In genomic region chr5:29378298-29379036, GRCm38 (mm10) we compare ENCODE assay signal across 9 mouse cellular contexts. TPM values are rescaled to one million over a fixed set of nuclear protein-coding genes. Genes with fewer than 3 reads are reported as not detected.
DNase-seq lines count a peak whose midpoint lies in the region; ATAC-seq and TF ChIP-seq lines count a peak whose summit lies in the region.
"Had no signal": no experiment of that assay in that cellular context is flagged by ENCODE, and none has a peak within 500 bp of the region (broad histone marks: within the 10 kb centered on the region; RNA-seq: fewer than 3 reads in every experiment).

TSS of gene Lmbr1 (minus strand) at chr5:29378390.

- WGBS in heart, embryonic 11.5 days (ENCODE audit: insufficient replicate concordance), result 1% methylated on average over 40 of the region's 40 CpGs
- under 1% methylated on average over 40 of the region's 40 CpGs for WGBS in kidney, embryonic 15.5 days
- 2% methylated on average over 40 of the region's 40 CpGs for WGBS in limb, embryonic 15.5 days
- 1% methylated on average over 39 of the region's 40 CpGs for WGBS in midbrain, postnatal 0 days

- peak; percentile 94 to 95 for DNase-seq in B cell, adult 2 months
- peak; percentile 79 for DNase-seq in brain, embryonic 18.5 days (ENCODE audit: low read depth, low spot score)
- DNase-seq in midbrain, postnatal 0 days (ENCODE audit: low spot score), result peak; percentile 96
- DNase-seq in spleen, postnatal 10 days (ENCODE audit: low spot score in 2 of 2), result peak; percentile 94 to 95

- TF ChIP-seq CTCF in midbrain, postnatal 0 days (IDR thresholded peaks at IDR 0.05), result no peak

- H3K4me1 ChIP-seq in erythroblast, embryonic 14.5 days (ENCODE audit: control insufficient read depth), result peaks cover 39% of the 10 kb centered on the region
- peaks cover 3% of the 10 kb centered on the region; the same call in 1 of the 2 replicates for H3K4me1 ChIP-seq in heart, embryonic 11.5 days (ENCODE audit: control insufficient read depth, insufficient read depth, low read length)
- peaks cover 17% of the 10 kb centered on the region for H3K4me1 ChIP-seq in kidney, embryonic 15.5 days
- H3K4me1 ChIP-seq in limb, embryonic 15.5 days, result peaks cover 16% of the 10 kb centered on the region
- no peaks in the 10 kb centered on the region for H3K4me1 ChIP-seq in midbrain, postnatal 0 days (ENCODE audit: insufficient read depth, low read length)

- no peaks in the 10 kb centered on the region for H3K36me3 ChIP-seq in erythroblast, embryonic 14.5 days (ENCODE audit: control insufficient read depth)
- H3K36me3 ChIP-seq in heart, embryonic 11.5 days (ENCODE audit: control insufficient read depth, insufficient read depth, low read length), result no peaks in the 10 kb centered on the region
- H3K36me3 ChIP-seq in kidney, embryonic 15.5 days, result no peaks in the 10 kb centered on the region
- no peaks in the 10 kb centered on the region for H3K36me3 ChIP-seq in limb, embryonic 15.5 days
- H3K36me3 ChIP-seq in midbrain, postnatal 0 days (ENCODE audit: insufficient read depth, low read length), result no peaks in the 10 kb centered on the region

- ATAC-seq in heart, embryonic 11.5 days (replicated peaks; ENCODE audit: insufficient number of reproducible peaks, low FRiP score, low TSS enrichment), result peak; percentile 95
- ATAC-seq in kidney, embryonic 15.5 days (replicated peaks; ENCODE audit: low FRiP score), result peak; percentile 99
- peak; percentile 94 for ATAC-seq in limb, embryonic 15.5 days (ENCODE audit: insufficient number of reproducible peaks, low FRiP score, low TSS enrichment, low read depth)
- ATAC-seq in midbrain, postnatal 0 days (ENCODE audit: low FRiP score), result peak; percentile 98

- H3K4me2 ChIP-seq in heart, embryonic 11.5 days, result peak within 1 kb of the TSS; percentile 97
- H3K4me2 ChIP-seq in kidney, embryonic 15.5 days, result peak within 1 kb of the TSS; percentile 92
- peak within 1 kb of the TSS; percentile 93 for H3K4me2 ChIP-seq in limb, embryonic 15.5 days
- H3K4me2 ChIP-seq in midbrain, postnatal 0 days (ENCODE audit: low read depth, low read length, poor library complexity, severe bottlenecking), result peak within 1 kb of the TSS; percentile 84

- H3K9me3 ChIP-seq in erythroblast, embryonic 14.5 days (ENCODE audit: control insufficient read depth, low read length), result no peaks in the 10 kb centered on the region
- H3K9me3 ChIP-seq in heart, embryonic 11.5 days (replicated peaks; ENCODE audit: control insufficient read depth, low read length), result no peaks in the 10 kb centered on the region
- no peaks in the 10 kb centered on the region for H3K9me3 ChIP-seq in kidney, embryonic 15.5 days (replicated peaks)
- H3K9me3 ChIP-seq in limb, embryonic 15.5 days, result 0 out of 2 replicates have a peak, but pooled peaks cover 3% of the 10 kb centered on the region
- no peaks in the 10 kb centered on the region for H3K9me3 ChIP-seq in midbrain, postnatal 0 days (ENCODE audit: low read length)

- peaks cover 6% of the 10 kb centered on the region for H3K27me3 ChIP-seq in erythroblast, embryonic 14.5 days (ENCODE audit: control insufficient read depth)
- H3K27me3 ChIP-seq in heart, embryonic 11.5 days (ENCODE audit: control insufficient read depth, insufficient read depth, low read length), result peaks cover 5% of the 10 kb centered on the region
- no peaks in the 10 kb centered on the region; the same call in 1 of the 2 replicates for H3K27me3 ChIP-seq in kidney, embryonic 15.5 days
- H3K27me3 ChIP-seq in limb, embryonic 15.5 days, result no peaks in the 10 kb centered on the region
- H3K27me3 ChIP-seq in midbrain, postnatal 0 days (ENCODE audit: insufficient read depth, low read length), result no peaks in the 10 kb centered on the region
- H3K27me3 ChIP-seq: CH12.LX had no signal

- peak within 1 kb of the TSS; percentile 76 for H3K9ac ChIP-seq in heart, embryonic 11.5 days (ENCODE audit: low read depth, low read length)
- peak within 1 kb of the TSS; percentile 76 for H3K9ac ChIP-seq in kidney, embryonic 15.5 days
- peak within 1 kb of the TSS; percentile 68 for H3K9ac ChIP-seq in limb, embryonic 15.5 days
- peak within 1 kb of the TSS; percentile 96 for H3K9ac ChIP-seq in midbrain, postnatal 0 days (replicated peaks; ENCODE audit: low read length, poor library complexity, severe bottlenecking)

- peak within 1 kb of the TSS; percentile 78 for H3K4me3 ChIP-seq in erythroblast, embryonic 14.5 days (replicated peaks)
- H3K4me3 ChIP-seq in heart, embryonic 11.5 days (ENCODE audit: low read depth, low read length), result peak within 1 kb of the TSS; percentile 70
- peak within 1 kb of the TSS; percentile 77 for H3K4me3 ChIP-seq in kidney, embryonic 15.5 days (replicated peaks)
- H3K4me3 ChIP-seq in limb, embryonic 15.5 days, result peak within 1 kb of the TSS; percentile 72
- peak within 1 kb of the TSS; percentile 90 for H3K4me3 ChIP-seq in midbrain, postnatal 0 days (ENCODE audit: low read depth, low read length)

- peak within 1 kb of the TSS; percentile 68 for H3K27ac ChIP-seq in heart, embryonic 11.5 days (ENCODE audit: low read depth, low read length)
- peak within 1 kb of the TSS; percentile 88 for H3K27ac ChIP-seq in kidney, embryonic 15.5 days
- peak within 1 kb of the TSS; percentile 67 for H3K27ac ChIP-seq in limb, embryonic 15.5 days
- peak within 1 kb of the TSS; percentile 80 for H3K27ac ChIP-seq in midbrain, postnatal 0 days (ENCODE audit: low read depth, low read length)

RNA-seq across cellular contexts. Expression of gene Lmbr1, which starts in this region (rescaled TPM):
- 0.04 and 0.17 TPM in 2 replicates for polyA plus RNA-seq in erythroblast, embryonic 14.5 days (2012)
- polyA plus RNA-seq in heart, embryonic 11.5 days (2014; fragmentation: Nextera tagmentation; extraction: Ambion mirVana), result 11.2 and 12.9 TPM in 2 replicates
- 11.5 and 12.2 TPM in 2 replicates for polyA plus RNA-seq in kidney, embryonic 15.5 days (2015; fragmentation: Nextera tagmentation; extraction: Ambion mirVana)
- polyA plus RNA-seq in limb, embryonic 15.5 days (2015; fragmentation: Nextera tagmentation; extraction: Ambion mirVana), result 11.7 TPM in 2 replicates
- 32.3 and 39.5 TPM in 2 replicates for total RNA-seq in midbrain, postnatal 0 days (2014; rRNA removed)
- polyA plus RNA-seq in midbrain, postnatal 0 days (2015; fragmentation: Nextera tagmentation; extraction: Ambion mirVana), result 44.0 and 45.4 TPM in 2 replicates
- total RNA-seq: CH12.LX had no signal

Comparison
In these comparisons a context has a peak if more than half of its experiments do, and no peak if none do; other contexts are left out.
1. Peak in every context shown above with its lines: DNase-seq, ATAC-seq, H3K4me3 ChIP-seq and H3K27ac ChIP-seq.
2. RNA of gene Lmbr1 (polyA plus RNA-seq): 44.0 to 45.4 TPM in midbrain, postnatal 0 days, 11.7 TPM in limb, embryonic 15.5 days, 11.5 to 12.2 TPM in kidney, embryonic 15.5 days and 11.2 to 12.9 TPM in heart, embryonic 11.5 days; 0.04 to 0.17 TPM in erythroblast, embryonic 14.5 days; every median in the first group is over 10 times any median in the second.